Mouse (Mus musculus) heart, postnatal 36 days (tissue): Measurements from ENCODE around the gene Kifc3. TPM values are rescaled to one million over a fixed set of nuclear protein-coding genes. Genes with fewer than 3 reads are reported as not detected.

Experiments used
- DNase-seq, 2 experiments: peaks; one replicate each; pipeline ENCODE4 v3.0.0; 2021 to 2022
- intact Hi-C: fragments of 180-260 bp; cut with DNase I; formaldehyde crosslinking; loops from one replicate; pipeline ENCODE4 v1.15.1; 2025
- total RNA-seq, 2 experiments: library from RNA; stranded (reverse); gene quantifications; 2 replicates each; pipeline ENCODE4 v1.2.3; 2021

Kifc3 gene
- total RNA-seq, 2 experiments from 2014 or later, result 65.4 to 71.2 TPM

DNA sequence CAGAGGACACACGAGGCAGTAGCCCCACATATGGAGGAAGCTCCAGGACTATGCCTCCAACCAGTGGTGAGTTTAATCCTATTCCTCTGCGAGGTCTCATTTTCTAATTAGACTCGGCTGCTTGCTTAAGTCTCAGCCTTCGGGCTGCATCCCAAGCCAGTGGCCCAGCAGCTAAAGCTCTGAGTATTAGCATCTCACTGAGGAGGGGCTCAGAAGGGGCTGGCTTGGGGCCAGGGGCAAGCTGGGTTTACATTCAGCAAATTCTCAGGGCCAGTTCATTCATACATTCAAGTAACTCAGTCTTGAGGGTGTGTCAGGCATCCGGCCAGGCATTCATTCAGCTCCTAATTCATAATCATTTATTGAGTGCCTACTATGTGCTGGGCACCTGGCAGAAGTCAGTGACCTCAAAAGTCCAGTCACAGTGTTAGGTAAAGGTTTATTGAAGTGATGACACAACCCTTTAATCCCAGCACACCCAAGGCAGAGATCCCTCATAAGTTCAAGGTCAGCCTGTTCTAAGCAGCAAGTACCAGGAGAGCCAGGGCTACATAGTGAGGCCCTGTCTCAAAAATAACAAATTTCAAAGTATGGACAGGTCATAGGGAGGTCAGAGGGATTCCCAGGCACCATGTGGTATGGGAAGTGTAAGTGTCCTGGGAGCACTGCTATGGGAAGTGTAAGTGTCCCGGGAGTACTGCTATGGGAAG, 64.1 kb downstream of the Kifc3 start:
- intact Hi-C loops, result no loop called here
- no peak for DNase-seq

DNA sequence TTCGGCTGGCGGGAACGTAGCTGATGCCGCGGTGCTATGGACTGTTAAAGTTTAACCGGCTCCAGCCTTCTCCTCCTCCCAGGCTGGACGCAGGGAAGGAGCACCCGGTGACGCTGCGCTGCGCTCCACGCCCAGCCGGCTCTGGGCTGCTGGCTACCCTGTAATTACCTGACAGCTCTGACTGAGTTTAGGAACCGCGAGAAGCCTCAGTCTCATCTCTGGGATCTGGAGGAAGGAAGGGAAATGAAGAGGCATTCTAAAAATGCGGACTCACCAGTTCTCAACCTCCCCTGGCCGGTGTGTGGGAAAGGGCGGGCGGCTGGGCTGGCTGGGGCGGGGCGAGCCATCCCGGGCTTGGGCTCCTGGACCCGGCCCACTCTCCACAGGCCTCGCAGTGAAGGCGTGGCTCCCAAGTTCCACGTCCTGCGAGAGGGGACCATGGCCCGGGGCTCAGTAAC, 64.9 kb downstream of the Kifc3 start:
- intact Hi-C loops, result no loop called here
- DNase-seq, result peak; percentile 59 to 63

DNA sequence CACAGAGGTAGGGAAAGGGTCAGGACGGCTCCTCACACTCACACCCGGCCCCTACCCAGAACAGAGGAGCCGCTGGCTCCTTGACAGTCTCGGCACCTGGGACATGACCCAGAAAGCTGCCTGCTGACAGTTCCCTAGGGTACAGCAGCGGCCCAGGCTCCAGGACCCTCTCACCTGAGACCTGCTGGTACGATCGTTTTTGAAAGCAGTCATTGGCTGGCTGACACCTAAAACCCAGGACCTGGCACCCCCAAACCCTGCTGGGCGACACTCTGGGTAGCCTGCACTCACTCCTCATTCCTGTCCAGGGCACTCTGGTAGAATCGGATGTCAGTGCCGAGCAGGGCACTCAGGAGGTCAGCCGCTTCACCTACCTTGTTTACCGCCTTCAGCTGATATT, 65.4 kb downstream of the Kifc3 start:
- DNase-seq, result no peak
- intact Hi-C loops, result no loop called here

DNA sequence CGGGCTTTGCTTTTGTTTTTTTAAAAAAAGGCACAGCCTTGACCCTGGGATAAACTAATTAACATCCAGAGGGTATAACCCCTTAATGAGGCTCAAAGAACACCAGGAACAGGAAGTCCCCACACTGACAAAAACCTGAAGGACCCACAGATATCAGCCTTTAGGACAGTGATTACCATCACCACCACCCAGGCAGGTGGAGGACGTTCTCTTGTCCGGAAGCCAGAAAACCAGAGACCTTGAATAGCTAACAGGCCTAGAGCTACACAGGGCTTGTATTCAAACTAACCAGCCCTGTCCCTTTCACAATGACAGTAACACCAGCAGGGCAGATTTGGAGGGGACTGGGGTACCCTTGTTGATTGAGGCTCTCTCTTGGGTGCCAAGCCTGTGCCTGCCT, 66.4 kb downstream of the Kifc3 start:
- DNase-seq, result no peak
- intact Hi-C loops, result no loop called here

DNA sequence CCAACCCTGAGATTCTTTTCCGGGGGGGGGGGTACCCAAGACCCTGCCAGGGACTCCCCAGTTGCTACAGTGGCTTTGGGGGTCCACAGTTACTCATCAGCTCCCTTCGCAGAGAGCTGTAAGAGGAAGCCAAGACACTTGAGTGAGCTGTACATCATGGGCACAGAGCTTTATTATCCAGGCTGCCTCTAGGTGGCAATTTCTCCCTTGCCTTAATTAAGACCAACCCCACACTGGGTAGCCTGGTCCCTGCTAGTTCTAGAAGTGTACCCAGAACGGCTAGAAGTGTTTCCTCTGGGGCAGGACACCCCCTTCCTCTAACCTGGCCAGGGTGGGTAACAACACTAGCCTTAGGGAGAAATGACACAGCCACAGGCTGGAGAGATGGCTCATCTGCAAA, 67.4 kb downstream of the Kifc3 start:
- intact Hi-C loops, result no loop called here
- no peak for DNase-seq

DNA sequence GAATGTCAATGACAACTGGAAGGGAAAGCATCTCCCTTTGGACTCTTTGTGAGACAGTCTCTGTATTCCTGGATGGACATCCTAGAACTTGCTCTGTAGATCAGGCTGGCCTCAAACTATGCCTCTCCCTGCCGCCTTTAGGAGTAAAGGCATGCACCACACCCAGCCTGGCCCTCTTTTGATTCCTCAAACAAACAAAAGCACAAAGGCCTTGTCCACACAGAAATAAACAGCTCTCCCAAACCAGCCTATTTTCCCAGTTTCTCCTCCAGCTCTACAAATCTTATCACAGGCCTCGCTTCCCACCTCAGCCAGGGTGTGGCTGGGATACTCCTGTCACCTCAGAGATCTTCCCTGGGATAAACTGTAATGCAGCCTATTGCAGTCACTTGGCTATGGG, 68.4 kb downstream of the Kifc3 start:
- intact Hi-C loops, result no loop called here
- no peak for DNase-seq

DNA sequence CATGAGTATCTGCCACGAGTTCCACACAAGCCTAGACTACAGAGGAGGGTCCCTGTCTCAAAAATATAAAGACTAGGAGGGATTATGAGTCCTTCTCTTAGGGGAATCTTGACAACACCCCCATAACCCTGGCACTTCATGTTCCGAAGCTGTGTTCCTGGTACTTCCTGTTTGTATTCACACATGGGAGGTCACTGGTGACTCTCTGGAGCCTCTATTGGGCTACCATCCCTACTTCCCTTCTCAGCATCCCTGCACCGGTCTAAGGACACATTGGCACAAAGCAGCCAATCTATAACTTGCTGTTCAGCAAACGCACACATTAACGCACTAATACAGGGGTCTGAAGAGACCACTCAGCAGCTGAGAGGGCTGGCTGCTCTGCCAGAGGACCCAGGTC, 70.6 kb downstream of the Kifc3 start:
- intact Hi-C loops, result no loop called here
- DNase-seq, result no peak

DNA sequence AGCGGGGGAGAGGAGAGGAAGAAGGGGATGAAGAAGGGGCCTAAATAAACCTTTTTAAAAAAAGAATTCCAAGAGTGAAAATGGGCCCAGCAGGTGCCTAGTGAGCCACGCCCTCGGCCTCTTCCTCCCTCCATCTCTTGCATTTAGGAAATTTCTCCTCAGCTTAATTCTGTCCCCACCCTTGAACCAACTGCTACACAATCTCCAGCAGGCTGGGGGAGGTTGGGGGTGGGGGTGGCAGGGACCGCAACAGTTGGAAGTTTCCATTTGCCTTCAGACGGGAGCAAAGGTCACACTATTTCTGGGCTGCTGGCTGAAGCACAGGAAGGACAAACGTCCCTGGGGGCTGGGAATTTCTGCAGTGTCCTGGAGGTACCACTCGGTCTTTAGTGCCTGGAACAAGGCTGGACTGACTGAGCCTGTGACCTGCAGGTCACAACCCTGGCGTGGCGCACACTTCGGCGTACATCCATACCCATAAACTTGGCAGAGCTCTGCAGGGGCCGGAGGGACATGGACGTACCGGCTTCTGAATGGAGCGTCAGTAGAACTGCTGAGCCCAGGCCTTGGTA, 71.6 kb downstream of the Kifc3 start:
- DNase-seq, result peak; percentile 56 to 64

DNA sequence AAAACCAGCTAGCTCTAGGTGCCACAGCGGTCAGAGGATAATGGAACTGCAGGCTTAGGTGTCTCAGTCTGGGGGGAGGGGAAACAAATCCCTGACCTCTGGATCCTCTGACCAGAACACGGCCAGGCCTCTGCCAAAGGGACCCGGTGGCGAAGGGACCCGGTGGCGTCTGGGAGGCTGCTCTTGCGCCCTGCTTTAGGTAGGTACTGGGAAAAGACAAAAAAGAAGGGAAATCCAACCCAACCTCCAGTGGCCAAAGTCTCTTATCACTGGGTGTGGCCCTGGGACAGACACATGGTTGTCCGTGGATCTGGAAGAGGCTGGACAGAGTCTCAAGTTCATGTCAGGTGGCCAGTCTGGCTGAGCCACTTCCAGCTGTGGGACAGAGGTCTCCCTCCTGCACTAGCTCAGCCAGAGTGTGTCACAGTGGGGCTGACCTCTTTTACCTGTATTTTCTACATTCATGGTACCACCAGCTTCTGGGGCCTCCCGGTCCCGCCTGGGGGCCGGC, 73.8 kb downstream of the Kifc3 start:
- intact Hi-C loops, result no loop called here
- DNase-seq, result no peak

More for the DNA sequence above, 71.6 kb downstream of the Kifc3 start:
- intact Hi-C loops, result no loop called here

DNA sequence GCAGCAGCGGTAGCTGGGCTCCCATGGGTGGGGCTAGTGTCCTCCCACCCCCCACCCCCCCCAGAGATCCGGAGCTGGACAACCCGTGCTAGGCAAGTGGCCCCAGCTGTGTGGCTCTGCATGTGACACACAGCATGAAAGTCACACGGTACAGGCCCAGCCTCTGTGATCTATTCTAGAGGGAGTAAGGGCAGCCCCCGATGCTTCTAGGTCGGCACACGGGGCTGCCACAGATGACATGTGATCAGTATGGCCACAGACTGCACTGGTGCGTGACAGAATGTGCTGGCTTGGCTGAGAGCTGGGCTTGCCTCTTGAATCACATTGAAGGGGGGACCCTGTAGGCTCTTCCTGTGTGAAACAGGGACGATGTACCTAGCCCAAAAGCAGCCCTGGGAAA, 75.0 kb downstream of the Kifc3 start:
- intact Hi-C loops, result no loop called here
- no peak for DNase-seq

DNA sequence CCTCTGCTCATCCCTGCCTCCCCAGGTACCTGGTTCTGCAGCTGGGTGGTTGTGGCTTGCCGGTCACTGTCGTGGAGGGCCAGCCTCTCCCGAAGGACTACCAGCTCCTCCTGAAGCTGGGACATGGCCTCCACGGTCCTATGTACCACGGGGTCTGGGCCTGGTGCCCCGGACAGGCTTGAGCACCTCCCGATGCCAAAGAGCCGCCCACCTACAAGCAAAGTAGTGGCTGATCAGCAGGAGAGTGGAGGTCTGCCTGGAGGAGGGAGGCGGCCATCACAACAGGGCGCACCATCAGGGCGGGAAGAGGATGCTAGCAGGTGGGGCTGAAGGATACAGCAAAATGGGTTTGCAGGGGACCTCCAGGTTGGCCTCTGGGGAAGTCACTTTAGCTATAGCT, 76.1 kb downstream of the Kifc3 start:
- intact Hi-C loops, result no loop called here
- no peak for DNase-seq

DNA sequence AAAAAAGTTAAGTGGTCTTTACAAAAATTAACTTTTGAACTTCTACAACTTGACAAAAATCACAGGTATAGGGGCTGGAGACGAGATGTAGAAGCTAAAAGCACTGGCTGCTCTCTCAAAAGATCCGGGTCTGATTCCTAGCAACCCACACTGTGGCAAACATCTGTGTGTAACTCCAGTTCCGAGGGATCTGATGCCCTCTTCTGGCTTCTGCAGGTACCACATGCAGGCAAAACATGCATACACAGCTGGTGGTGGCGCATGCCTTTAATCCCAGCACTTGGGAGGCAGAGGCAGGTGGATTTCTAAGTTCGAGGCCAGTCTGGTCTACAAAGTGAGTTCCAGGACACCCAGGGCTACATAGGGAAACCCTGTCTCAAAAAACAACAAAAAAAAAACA, 79.2 kb downstream of the Kifc3 start:
- intact Hi-C loops, result no loop called here
- DNase-seq, result no peak

DNA sequence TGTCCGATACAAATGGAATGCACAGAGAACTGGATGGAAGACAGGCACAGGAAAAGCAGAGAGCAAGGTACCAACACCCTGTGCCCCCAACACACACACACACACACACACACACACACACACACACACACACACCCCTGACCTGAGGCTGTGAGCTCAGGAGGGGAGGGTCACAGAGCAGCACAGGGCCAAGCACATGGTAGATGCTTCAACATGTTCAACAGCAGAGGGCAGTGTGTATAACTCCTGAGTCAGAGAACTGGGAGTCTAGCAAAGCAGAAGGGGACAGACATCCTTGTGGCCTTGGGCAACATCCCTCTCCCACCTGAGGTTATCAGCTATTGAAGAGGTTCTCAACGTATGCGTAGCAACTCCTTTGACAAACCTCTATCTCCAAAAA, 88.9 kb downstream of the Kifc3 start:
- no peak for DNase-seq

DNA sequence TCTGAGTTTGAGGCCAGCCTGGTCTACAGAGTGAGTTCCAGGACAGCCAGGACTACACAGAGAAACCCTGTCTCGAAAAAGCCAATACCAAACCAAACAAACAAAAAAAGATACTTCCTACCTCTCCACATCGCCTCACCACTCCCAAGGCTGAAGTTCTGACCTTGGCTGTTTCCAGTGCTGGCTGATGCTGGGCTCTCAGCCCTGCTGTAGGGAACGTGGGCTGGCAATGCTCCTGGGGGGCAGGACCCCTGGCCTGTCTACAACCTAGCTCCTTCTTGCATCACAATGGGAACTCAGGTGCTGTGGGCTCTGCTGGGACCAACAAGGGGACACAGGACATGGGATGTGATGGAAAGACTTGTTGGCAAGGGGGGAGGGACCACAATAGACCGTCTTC, 89.5 kb downstream of the Kifc3 start:
- intact Hi-C loops, result no loop called here
- DNase-seq, result no peak

More for the DNA sequence above, 88.9 kb downstream of the Kifc3 start:
- intact Hi-C loops, result no loop called here

DNA sequence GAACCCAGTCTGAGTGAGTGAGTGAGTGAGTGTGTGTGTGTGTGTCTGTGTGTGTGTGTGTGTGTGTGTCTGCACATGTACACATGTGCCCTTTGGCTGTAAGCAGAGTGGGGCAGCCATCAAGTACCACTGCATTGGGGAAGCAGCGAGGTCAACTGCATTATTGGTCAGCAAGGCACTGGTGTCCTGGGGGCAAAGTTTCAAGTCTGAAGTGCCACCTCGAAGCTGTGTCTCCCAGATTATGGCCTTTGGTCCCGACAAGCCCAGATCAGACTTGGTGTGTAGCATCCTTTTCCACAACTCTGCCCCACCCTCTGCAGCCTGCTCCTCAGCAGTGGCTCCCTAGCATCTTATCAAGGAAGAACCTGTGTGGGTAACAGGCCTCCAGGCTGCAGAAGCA, 90.0 kb downstream of the Kifc3 start:
- DNase-seq, result no peak
- intact Hi-C loops, result no loop called here

DNA sequence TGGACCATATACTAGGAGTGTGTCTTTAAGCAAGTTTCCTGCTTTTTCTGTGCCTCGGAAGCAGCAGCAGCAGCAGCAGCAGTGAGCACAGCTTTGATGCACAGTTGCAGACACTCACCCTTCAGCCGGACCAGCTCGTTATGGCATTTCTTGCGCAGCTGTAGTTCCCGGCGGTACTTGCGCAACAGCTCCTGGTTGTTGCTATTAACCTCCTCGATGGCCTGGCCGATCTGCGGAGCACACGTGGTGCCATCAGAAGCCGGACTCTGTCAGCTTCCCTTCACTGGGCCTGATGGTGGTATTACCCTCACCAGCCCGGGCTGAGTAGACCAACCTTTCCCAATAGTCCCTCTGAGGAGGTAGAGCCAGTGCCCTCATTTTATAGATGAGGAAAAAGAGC, 95.3 kb downstream of the Kifc3 start:
- intact Hi-C loops, result no loop called here

DNA sequence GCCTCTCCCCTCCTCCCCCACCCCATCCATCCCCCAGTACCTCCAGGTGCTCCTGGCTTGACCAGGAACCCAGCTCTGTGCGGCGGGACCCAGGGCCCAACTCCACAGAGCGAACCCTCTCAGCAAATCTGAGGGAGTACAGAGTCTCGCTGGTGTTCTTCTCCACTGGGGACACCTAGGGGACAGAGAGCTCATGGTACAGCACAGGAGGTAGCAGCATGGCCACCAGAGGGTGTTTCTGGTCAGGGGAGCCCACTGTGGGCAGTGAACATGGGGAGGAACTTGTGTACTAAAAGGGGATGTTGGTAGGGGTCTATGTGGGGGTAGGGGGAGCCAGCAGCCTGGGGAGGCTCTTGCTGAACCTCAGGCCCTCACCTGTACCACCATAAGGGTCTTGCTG, 100.6 kb downstream of the Kifc3 start:
- intact Hi-C loops, result no loop called here
- DNase-seq, result no peak

More for the DNA sequence above, 95.3 kb downstream of the Kifc3 start:
- no peak for DNase-seq

DNA sequence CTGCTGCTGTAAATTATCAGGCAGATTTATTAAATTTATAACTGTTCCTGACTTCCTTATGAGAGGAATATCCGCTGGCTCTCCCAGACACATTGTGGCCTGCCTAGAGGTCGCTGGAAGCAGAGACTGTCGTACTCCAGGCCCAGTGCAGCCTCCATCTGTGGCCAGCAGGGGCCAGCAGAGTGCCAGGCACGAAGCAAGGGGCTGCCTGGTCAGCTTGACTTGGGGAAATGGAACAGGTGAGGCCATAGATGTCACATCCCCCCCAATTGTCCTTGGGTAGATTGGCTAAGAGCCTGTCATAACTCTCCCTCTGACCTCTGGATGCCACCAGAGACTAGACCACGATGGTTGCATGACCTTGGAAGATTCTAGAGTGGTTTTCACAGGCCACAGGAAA, 103.6 kb downstream of the Kifc3 start:
- DNase-seq, result peak; percentile 75 to 80
- intact Hi-C loops, result loop anchor here (1.0 kb wide), 2 partner anchors 105 to 149 kb away; no protein-coding TSS in a partner anchor

DNA sequence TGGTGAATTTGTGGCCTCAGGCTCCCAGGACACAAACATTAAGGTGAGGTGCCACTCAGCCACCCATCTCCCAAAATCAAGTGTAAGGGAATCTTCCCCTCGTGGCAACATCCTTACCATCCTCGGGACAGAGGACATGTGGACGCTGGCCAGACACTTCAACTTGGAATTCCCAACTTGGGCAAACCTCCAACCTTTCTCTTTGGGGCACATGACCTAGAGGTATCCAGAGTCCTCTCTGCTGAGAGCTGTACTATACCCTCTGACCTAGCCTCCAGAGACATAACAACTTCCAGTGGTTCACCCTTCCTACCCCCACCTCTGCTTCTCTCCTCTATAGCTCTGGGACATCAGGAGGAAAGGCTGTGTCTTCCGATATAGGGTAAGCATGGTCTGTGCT, 109.0 kb downstream of the Kifc3 start:
- no peak for DNase-seq

DNA sequence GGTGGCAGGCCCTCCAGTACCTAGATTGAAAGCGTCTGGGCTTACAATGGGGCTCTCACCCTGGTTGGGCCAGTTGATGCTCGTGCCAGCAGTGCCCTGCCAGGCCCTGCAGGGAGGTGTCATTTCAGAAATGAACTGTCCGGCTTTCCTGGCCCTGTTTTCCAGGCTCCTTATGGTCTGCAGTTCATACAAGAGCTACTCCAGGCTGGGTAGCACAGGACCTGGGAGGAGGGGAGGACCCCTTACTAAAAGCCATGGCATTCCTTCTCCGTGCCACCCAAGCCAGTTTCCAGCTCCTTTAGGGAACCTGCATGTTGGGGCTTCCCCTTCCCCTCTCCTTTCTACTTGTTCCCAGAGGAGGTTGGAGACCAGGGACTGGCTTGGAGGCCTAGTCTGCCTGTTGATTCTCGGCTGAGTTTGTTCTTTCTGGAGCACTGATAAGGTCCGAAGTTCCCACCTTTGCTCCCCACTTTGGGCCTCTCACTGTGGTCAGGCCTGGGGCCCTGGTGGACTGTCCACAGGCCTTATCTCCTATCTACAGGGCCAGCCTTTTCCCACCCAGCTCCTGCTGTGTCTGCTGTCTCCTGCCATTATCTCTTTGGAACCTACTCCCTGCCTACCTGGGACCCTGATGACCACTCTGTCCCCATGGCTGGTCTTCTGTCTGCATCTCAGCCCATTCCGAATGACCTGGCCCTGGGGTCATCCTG, 117.0 kb downstream of the Kifc3 start:
- no peak for DNase-seq
- intact Hi-C loops, result no loop called here

More for the DNA sequence above, 109.0 kb downstream of the Kifc3 start:
- intact Hi-C loops, result no loop called here

DNA sequence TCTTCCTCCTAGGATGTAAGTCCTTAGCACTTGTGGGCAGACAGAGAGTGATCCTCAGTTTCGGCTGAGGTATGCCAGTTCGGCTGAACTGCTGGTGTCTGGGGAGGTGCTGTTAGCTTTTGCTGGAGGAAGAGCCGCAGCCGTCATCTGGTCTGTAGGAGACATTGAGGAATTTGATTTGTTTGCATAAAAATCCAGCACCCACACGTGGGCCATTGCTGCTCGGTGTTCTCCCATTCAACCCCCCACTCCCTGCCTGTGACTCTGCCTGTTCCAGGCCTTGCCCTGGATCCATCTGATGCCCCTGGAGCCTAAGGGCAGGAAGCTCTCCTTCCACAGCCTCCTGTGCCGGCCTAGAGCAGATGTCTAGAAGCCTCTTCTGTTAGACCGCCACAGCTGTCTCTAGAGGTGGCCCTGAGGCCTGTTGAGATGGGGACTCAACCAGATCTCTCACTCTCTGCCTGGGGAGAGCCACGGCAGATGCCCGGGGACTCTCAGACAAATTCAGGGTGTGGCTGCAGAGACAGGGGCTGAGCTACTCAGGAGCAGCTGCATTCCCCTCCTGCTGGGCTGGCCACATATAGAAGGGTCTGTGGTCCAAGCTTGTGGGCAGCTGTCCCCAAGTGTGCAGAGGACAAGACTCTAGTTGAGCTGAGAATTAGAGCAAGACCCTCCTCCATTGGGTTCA, 117.7 kb downstream of the Kifc3 start:
- DNase-seq, result no peak
- intact Hi-C loops, result no loop called here
